Mouse (Mus musculus) thymus, adult 2 months (tissue): ENCODE results near the gene Defb5.

ENCODE experiments used
- CTCF ChIP-seq: fragments of 200-500 bp; IDR thresholded peaks from 2 replicates; pipeline ENCODE4 v1.5.1; 2012; ENCODE audit warnings: mild to moderate bottlenecking, control low read depth, low read length, moderate library complexity, borderline replicate concordance; ENCODE audit not compliant: control insufficient read depth, poor library complexity, insufficient read depth; ENCODE audit errors: extremely low read depth
- POLR2A ChIP-seq: fragments of 200-500 bp; IDR thresholded peaks from 2 replicates; pipeline ENCODE4 v1.6.1; 2012; ENCODE audit warnings: mild to moderate bottlenecking, low read length, control low read depth, moderate library complexity; ENCODE audit not compliant: control insufficient read depth, poor library complexity, insufficient read depth; ENCODE audit errors: extremely low read depth

GRCm38 (mm10) chr8:19238101-19238500, 9.3 kb upstream of the Defb5 start:
- TF ChIP-seq CTCF (no peak), POLR2A (no peak)
